Comparison of ENCODE assay signal across 17 mouse cellular contexts in genomic region chr9:54784003-54784402, GRCm38 (mm10). TPM values are rescaled to one million over a fixed set of nuclear protein-coding genes. Genes with fewer than 3 reads are reported as not detected.
DNase-seq lines count a peak whose midpoint lies in the region; ATAC-seq and TF ChIP-seq lines count a peak whose summit lies in the region.
"Had no signal": no experiment of that assay in that cellular context is flagged by ENCODE, and none has a peak within 500 bp of the region (broad histone marks: within the 10 kb centered on the region; RNA-seq: fewer than 3 reads in every experiment).

No protein-coding gene starts in this region.

- H3K27ac ChIP-seq in heart, postnatal 0 days (ENCODE audit: low read depth): no peak overlapping the region
- peak overlapping the region; percentile 88 for H3K27ac ChIP-seq in embryonic facial prominence, embryonic 13.5 days
- H3K27ac ChIP-seq in limb, embryonic 15.5 days: peak overlapping the region; percentile 48
- H3K27ac ChIP-seq in thymus, adult 2 months (ENCODE audit: control insufficient read depth, insufficient read depth, low read length): no peak overlapping the region
- H3K27ac ChIP-seq: midbrain, embryonic 12.5 days; neural tube, embryonic 13.5 days had no signal

- no peaks in the 10 kb centered on the region for H3K4me1 ChIP-seq in heart, postnatal 0 days (ENCODE audit: control insufficient read depth, insufficient read depth)
- H3K4me1 ChIP-seq in embryonic facial prominence, embryonic 13.5 days: peaks cover 61% of the 10 kb centered on the region
- H3K4me1 ChIP-seq in limb, embryonic 15.5 days: peaks cover 64% of the 10 kb centered on the region
- no peaks in the 10 kb centered on the region for H3K4me1 ChIP-seq in thymus, adult 2 months (replicated peaks; ENCODE audit: control insufficient read depth, insufficient read depth, low read length)

- no peak overlapping the region for H3K4me3 ChIP-seq in heart, postnatal 0 days (ENCODE audit: low read depth, low read length)
- no peak overlapping the region for H3K4me3 ChIP-seq in embryonic facial prominence, embryonic 13.5 days
- H3K4me3 ChIP-seq in limb, embryonic 15.5 days: no peak overlapping the region
- no peak overlapping the region for H3K4me3 ChIP-seq in thymus, adult 2 months (ENCODE audit: control insufficient read depth, insufficient read depth, low read length)
- H3K4me3 ChIP-seq: midbrain, embryonic 12.5 days; neural tube, embryonic 13.5 days had no signal

- ATAC-seq in heart, postnatal 0 days (ENCODE audit: insufficient read depth, low read depth): peak; percentile 72
- ATAC-seq in embryonic facial prominence, embryonic 13.5 days (ENCODE audit: insufficient number of reproducible peaks, insufficient read depth, low FRiP score, low TSS enrichment, low read depth): 0 out of 2 replicates have a peak, but pooled peaks have one; percentile 45
- ATAC-seq in limb, embryonic 15.5 days (ENCODE audit: insufficient number of reproducible peaks, low FRiP score, low TSS enrichment, low read depth): no peak
- ATAC-seq: forebrain, embryonic 14.5 days had no signal

- H3K9ac ChIP-seq in heart, postnatal 0 days (replicated peaks; ENCODE audit: low read depth, low read length): no peak overlapping the region
- H3K9ac ChIP-seq in embryonic facial prominence, embryonic 13.5 days: no peak overlapping the region
- no peak overlapping the region for H3K9ac ChIP-seq in limb, embryonic 15.5 days
- H3K9ac ChIP-seq: midbrain, embryonic 12.5 days; neural tube, embryonic 13.5 days had no signal

- WGBS in heart, postnatal 0 days: 32% methylated on average over 3 of the region's 3 CpGs
- WGBS in embryonic facial prominence, embryonic 13.5 days: 13% methylated on average over 3 of the region's 3 CpGs
- WGBS in limb, embryonic 15.5 days: 11% methylated on average over 3 of the region's 3 CpGs
- 80% methylated on average over 3 of the region's 3 CpGs for WGBS in thymus, adult 2 months

- TF ChIP-seq POLR2A in thymus, adult 2 months (IDR thresholded peaks at IDR 0.05; ENCODE audit: control insufficient read depth, extremely low read depth, insufficient read depth, low read length, poor library complexity): no peak

- DNase-seq in heart, postnatal 0 days (ENCODE audit: low spot score): peak; percentile 21
- DNase-seq in heart, adult 8-10 months (ENCODE audit: low spot score): no peak
- DNase-seq in embryo, embryonic 10.5 days (ENCODE audit: low spot score): peak; percentile 77
- DNase-seq in thymus, adult 2 months: no peak
- no peak for DNase-seq in cerebellum, adult 9-11 months
- DNase-seq: adrenal gland, postnatal 25 days; cerebellum, adult 11 months; gastrocnemius, postnatal 25 days; kidney, adult 18-20 months; liver; lung, postnatal 10 days; right cerebral cortex, postnatal 14 days had no signal

- no peak for TF ChIP-seq EP300 in heart, postnatal 0 days (IDR thresholded peaks at IDR 0.05; ENCODE audit: low read depth)

- no peak overlapping the region for H3K4me2 ChIP-seq in heart, postnatal 0 days (ENCODE audit: low read depth, low read length)
- H3K4me2 ChIP-seq in embryonic facial prominence, embryonic 13.5 days: no peak overlapping the region
- H3K4me2 ChIP-seq in limb, embryonic 15.5 days: no peak overlapping the region
- H3K4me2 ChIP-seq: midbrain, embryonic 12.5 days; neural tube, embryonic 13.5 days had no signal

- H3K36me3 ChIP-seq in heart, postnatal 0 days (replicated peaks; ENCODE audit: control insufficient read depth, insufficient read depth, low read length): no peaks in the 10 kb centered on the region
- H3K36me3 ChIP-seq in embryonic facial prominence, embryonic 13.5 days: no peaks in the 10 kb centered on the region
- no peaks in the 10 kb centered on the region for H3K36me3 ChIP-seq in limb, embryonic 15.5 days
- no peaks in the 10 kb centered on the region for H3K36me3 ChIP-seq in thymus, adult 2 months (ENCODE audit: control insufficient read depth, insufficient read depth, low read length)
- H3K36me3 ChIP-seq: midbrain, embryonic 12.5 days; neural tube, embryonic 13.5 days had no signal

- H3K27me3 ChIP-seq in heart, postnatal 0 days (ENCODE audit: control insufficient read depth, insufficient read depth, low read length): 0 out of 2 replicates have a peak, but pooled peaks cover 1% of the 10 kb centered on the region
- H3K27me3 ChIP-seq in embryonic facial prominence, embryonic 13.5 days: no peaks in the 10 kb centered on the region
- H3K27me3 ChIP-seq in limb, embryonic 15.5 days: no peaks in the 10 kb centered on the region
- H3K27me3 ChIP-seq in thymus, adult 2 months (ENCODE audit: control insufficient read depth, insufficient read depth, low read length): no peaks in the 10 kb centered on the region
- H3K27me3 ChIP-seq: midbrain, embryonic 12.5 days; neural tube, embryonic 13.5 days had no signal

- TF ChIP-seq CTCF in heart, postnatal 0 days (IDR thresholded peaks at IDR 0.05; ENCODE audit: low read depth): no peak
- no peak for TF ChIP-seq CTCF in thymus, adult 2 months (IDR thresholded peaks at IDR 0.05; ENCODE audit: borderline replicate concordance, control insufficient read depth, extremely low read depth, insufficient read depth, low read length, poor library complexity)

- no peaks in the 10 kb centered on the region for H3K9me3 ChIP-seq in heart, postnatal 0 days (replicated peaks; ENCODE audit: control insufficient read depth, low read length)
- no peaks in the 10 kb centered on the region for H3K9me3 ChIP-seq in embryonic facial prominence, embryonic 13.5 days
- H3K9me3 ChIP-seq in limb, embryonic 15.5 days: no peaks in the 10 kb centered on the region
- H3K9me3 ChIP-seq: midbrain, embryonic 12.5 days; neural tube, embryonic 13.5 days had no signal

RNA-seq across cellular contexts. Expression of gene Crabp1, which starts 19.5 kb away (rescaled TPM):
- not detected in 2 replicates for total RNA-seq in heart, postnatal 0 days (2014; rRNA removed; ENCODE audit: low replicate concordance)
- 0.34 and 0.60 TPM in 2 replicates for polyA plus RNA-seq in heart, postnatal 0 days (2015; fragmentation: Nextera tagmentation; extraction: Ambion mirVana)
- not detected for total RNA-seq in heart, adult 8-10 months (2022)
- 743 and 842 TPM in 2 replicates for polyA plus RNA-seq in embryonic facial prominence, embryonic 13.5 days (2015; fragmentation: Nextera tagmentation; extraction: Ambion mirVana)
- 582 and 638 TPM in 2 replicates for polyA plus RNA-seq in limb, embryonic 15.5 days (2015; fragmentation: Nextera tagmentation; extraction: Ambion mirVana)
- 2.8 and 5.4 TPM in 2 replicates for polyA plus RNA-seq in thymus, adult 2 months (2012; rRNA removed)

RNA-seq across cellular contexts. Expression of gene Wdr61, which starts 49.7 kb away (rescaled TPM):
- total RNA-seq in heart, postnatal 0 days (2014; rRNA removed; ENCODE audit: low replicate concordance): 35.1 and 65.5 TPM in 2 replicates
- polyA plus RNA-seq in heart, postnatal 0 days (2015; fragmentation: Nextera tagmentation; extraction: Ambion mirVana): 91.8 and 92.2 TPM in 2 replicates
- total RNA-seq in heart, adult 8-10 months (2022): 10 to 100 TPM; 27.3 to 32.4 (median 29.6) TPM
- polyA plus RNA-seq in embryonic facial prominence, embryonic 13.5 days (2015; fragmentation: Nextera tagmentation; extraction: Ambion mirVana): 156 and 167 TPM in 2 replicates
- 150 and 151 TPM in 2 replicates for polyA plus RNA-seq in limb, embryonic 15.5 days (2015; fragmentation: Nextera tagmentation; extraction: Ambion mirVana)
- 42.2 and 49.7 TPM in 2 replicates for polyA plus RNA-seq in thymus, adult 2 months (2012; rRNA removed)

Comparison
In these comparisons a context has a peak if more than half of its experiments do, and no peak if none do; other contexts are left out.
1. DNase-seq: peak in heart, postnatal 0 days (single experiment) and embryo, embryonic 10.5 days (single experiment); none in heart, adult 8-10 months (single experiment), thymus, adult 2 months (single experiment) and cerebellum, adult 9-11 months (single experiment).
2. H3K27ac ChIP-seq: peak in embryonic facial prominence, embryonic 13.5 days (single experiment) and limb, embryonic 15.5 days (single experiment); none in heart, postnatal 0 days (single experiment) and thymus, adult 2 months (single experiment).
3. RNA of gene Crabp1, which starts 19.5 kb away (polyA plus RNA-seq): 743 to 842 TPM in embryonic facial prominence, embryonic 13.5 days and 582 to 638 TPM in limb, embryonic 15.5 days; 2.8 to 5.4 TPM in thymus, adult 2 months and 0.34 to 0.60 TPM in heart, postnatal 0 days; every median in the first group is over 10 times any median in the second.